Mouse (Mus musculus): ENCODE measurements at regions not wholly inside any gene's neighbourhood (a gene's known extent, or its start where the extent isn't known, plus 50 kb on each side); places are given as distances from the start of the nearest gene placed in this dataset.

DNA sequence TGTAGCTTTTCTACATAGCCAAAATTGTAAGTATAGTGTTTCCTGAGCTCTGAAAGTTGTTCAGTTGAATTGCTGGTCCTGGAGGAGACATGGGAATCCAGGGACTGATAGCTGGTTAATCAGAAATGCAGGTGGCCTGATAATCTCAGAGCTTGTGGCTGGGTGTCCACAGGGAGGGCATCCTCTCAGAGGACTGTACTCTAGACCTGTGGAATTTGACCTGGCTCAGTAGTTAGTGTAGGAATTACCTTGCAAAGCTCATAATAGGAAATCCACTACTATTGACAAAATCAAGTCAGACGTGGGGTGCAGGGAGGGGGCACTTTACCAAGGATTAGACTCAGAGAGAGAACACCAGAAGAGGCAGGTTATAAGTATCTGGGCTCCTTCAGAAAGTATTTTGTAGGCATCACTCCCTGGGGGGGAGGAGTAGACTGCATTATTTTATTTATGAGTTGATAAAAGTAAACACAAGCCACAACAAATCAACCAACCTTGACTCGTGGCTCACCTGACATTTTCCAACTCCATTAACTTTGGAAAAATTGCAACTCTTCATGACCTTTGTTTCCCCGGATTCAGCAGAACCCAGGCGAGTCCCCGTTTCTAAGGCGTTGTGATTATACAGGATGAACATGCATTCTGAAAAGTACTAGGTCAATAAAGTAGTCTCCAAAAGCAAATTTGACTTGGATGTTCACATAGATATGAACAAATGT, 357.9 kb upstream of the Ddhd1 start:
- TF ChIP-seq POLR2A (IDR thresholded peaks at IDR 0.05; ENCODE audit: insufficient read length, low read depth): no peak
- TF ChIP-seq USF1 (IDR thresholded peaks at IDR 0.05; ENCODE audit: low read depth): no peak
- no peak for TF ChIP-seq CEBPB (IDR thresholded peaks at IDR 0.05; ENCODE audit: insufficient read depth, poor library complexity, severe bottlenecking)
- TF ChIP-seq POLR2AphosphoS2 (IDR thresholded peaks at IDR 0.05; ENCODE audit: insufficient read length, low read depth): no peak
- TF ChIP-seq MAX (IDR thresholded peaks at IDR 0.05; ENCODE audit: low read depth): no peak
- no peak for TF ChIP-seq TCF12 (IDR thresholded peaks at IDR 0.05; ENCODE audit: insufficient read depth, poor library complexity, severe bottlenecking)
- no peak for TF ChIP-seq SRF (IDR thresholded peaks at IDR 0.05; ENCODE audit: control insufficient read depth, insufficient read length, low read depth)
- no peak for TF ChIP-seq MYOG (IDR thresholded peaks at IDR 0.05; ENCODE audit: control insufficient read depth in 1 of 3, insufficient read depth in 1 of 3, insufficient read length in 2 of 3, low read depth in 2 of 3)
- no peak for TF ChIP-seq MYOD1 (IDR thresholded peaks at IDR 0.05; ENCODE audit: control insufficient read depth in 1 of 3, insufficient read length in 2 of 3, low read depth in 2 of 3)

All from myocyte (in vitro differentiated cells).